Mouse (Mus musculus) embryonic facial prominence, embryonic 11.5 days (tissue): ENCODE measurements around the gene Kdsr. TPM values are rescaled to one million over a fixed set of nuclear protein-coding genes. Genes with fewer than 3 reads are reported as not detected.

Source experiments
- ATAC-seq: fragments of 200-750 bp; cut with Nextera tagmentation; replicated peaks from 2 replicates; pipeline ENCODE4 v1.8.0; 2017; ENCODE audit warnings: low read depth; ENCODE audit not compliant: insufficient number of reproducible peaks, low FRiP score, low TSS enrichment
- DNase-seq: peaks from one replicate; pipeline ENCODE4 v3.0.0-alpha.2; 2015; ENCODE audit warnings: low spot score
- H3K27ac ChIP-seq: fragments of 300-500 bp; sonication (generic); replicated peaks from 2 replicates; pipeline ENCODE4 v1.5.1; 2014; ENCODE audit warnings: mild to moderate bottlenecking, low read depth, low read length, control low read depth
- H3K27me3 ChIP-seq: fragments of 300-500 bp; sonication (generic); 2 replicates; pipeline ENCODE4 v1.6.1; 2014; ENCODE audit warnings: mild to moderate bottlenecking, low read length, moderate library complexity, mixed read lengths; ENCODE audit not compliant: control insufficient read depth, insufficient read depth
- H3K36me3 ChIP-seq: fragments of 300-500 bp; sonication (generic); replicated peaks from 2 replicates; pipeline ENCODE4 v1.6.1; 2014; ENCODE audit warnings: low read depth, mild to moderate bottlenecking, low read length, moderate library complexity, mixed read lengths; ENCODE audit not compliant: control insufficient read depth, insufficient read depth
- H3K4me1 ChIP-seq: fragments of 300-500 bp; sonication (generic); 2 replicates; pipeline ENCODE4 v1.6.1; 2014; ENCODE audit warnings: low read length, mixed read lengths; ENCODE audit not compliant: control insufficient read depth, insufficient read depth
- H3K4me2 ChIP-seq: fragments of 300-500 bp; sonication (generic); 2 replicates; pipeline ENCODE4 v1.6.1; 2014; ENCODE audit warnings: low read depth, mild to moderate bottlenecking, control low read depth, low read length, moderate library complexity
- H3K4me3 ChIP-seq: fragments of 300-500 bp; sonication (generic); 2 replicates; pipeline ENCODE4 v1.5.1; 2014; ENCODE audit warnings: low read depth, low read length, control low read depth
- H3K9ac ChIP-seq: fragments of 300-500 bp; sonication (generic); replicated peaks from 2 replicates; pipeline ENCODE4 v1.6.1; 2014; ENCODE audit warnings: mild to moderate bottlenecking, control low read depth, low read length
- H3K9me3 ChIP-seq: fragments of 300-500 bp; sonication (generic); replicated peaks from 2 replicates; pipeline ENCODE4 v1.6.1; 2016; ENCODE audit warnings: mild to moderate bottlenecking, low read length, inconsistent platforms, mixed read lengths; ENCODE audit not compliant: control insufficient read depth
- WGBS: fragments of 180-500 bp; shearing (Covaris S2); extraction: QIAGEN DNeasy Blood & Tissue Kit; methylation state at CpG from one replicate; pipeline ENCODE4 v1.1.7; 2014; 5-methylcytosine and 5-hydroxymethylcytosine counted together
- polyA plus RNA-seq: library from polyadenylated mRNA; unstranded; fragments of >200 nt; fragmentation: Nextera tagmentation; extraction: Ambion mirVana; gene quantifications from 2 replicates; pipeline ENCODE4 v1.2.1, GENCODE M21; 2014

The Kdsr gene
- polyA plus RNA-seq, 1 experiment from 2014 or later: 12.1 TPM

DNA sequence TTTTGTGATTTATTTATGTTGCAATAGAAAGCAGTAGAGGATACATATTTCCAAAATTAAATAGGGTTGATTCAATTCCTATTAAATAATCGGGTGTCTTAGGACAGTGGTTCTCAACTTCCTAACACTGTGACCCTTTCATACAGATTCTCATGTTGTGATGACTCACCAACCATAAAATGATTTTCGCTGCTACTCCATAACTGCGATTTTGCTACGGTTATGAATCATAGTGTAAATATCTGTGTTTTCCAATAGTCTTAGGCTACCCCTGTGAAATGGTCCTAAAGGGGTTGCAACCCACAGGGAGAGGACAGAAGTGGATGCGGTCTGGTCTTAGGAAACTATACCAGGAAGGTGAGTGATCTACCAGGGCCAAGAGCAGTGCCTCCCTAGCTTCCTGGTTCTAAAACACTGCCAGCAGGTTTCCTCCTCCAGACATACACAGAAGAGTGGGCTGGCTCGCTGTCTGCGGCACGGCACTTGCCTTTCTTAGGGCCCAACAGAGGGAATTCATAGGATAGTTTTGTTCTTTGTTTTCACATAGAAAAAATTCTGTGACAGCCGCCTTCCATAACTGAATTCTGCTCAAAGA is 58.9 kb downstream of the Kdsr start:
- Histone ChIP-seq H3K9me3 (no peaks in the 10 kb centered on the region), H3K4me2 (no peak overlapping the region), H3K27me3 (no peaks in the 10 kb centered on the region), H3K9ac (no peak overlapping the region), H3K27ac (no peak overlapping the region), H3K4me3 (no peak overlapping the region), H3K4me1 (no peaks in the 10 kb centered on the region), H3K36me3 (no peaks in the 10 kb centered on the region)
- ATAC-seq (no peak), DNase-seq (no peak)
- 92% methylated on average over 9 of the region's 9 CpGs for WGBS

DNA sequence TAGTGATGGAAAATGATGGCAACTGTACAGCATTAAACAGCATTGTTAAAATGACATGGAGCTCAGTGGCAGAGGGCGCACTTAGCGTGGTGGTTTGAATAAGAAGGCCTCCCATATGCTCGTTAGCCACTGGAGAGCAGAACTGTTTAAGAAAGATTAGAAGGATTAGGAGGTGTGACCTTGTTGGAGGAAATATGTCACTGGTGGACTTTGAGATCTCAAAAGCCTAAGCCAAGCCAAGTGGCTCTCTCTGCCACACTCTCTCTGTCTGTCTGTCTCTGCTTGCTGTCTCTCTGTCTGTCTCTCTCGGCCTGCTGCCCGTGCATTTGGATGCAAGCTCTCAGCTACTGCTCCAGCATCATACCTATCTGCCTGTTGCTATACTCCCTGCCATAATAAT is 63.1 kb downstream of the Kdsr start:
- DNase-seq: no peak
- H3K36me3 ChIP-seq: no peaks in the 10 kb centered on the region
- H3K4me1 ChIP-seq: no peaks in the 10 kb centered on the region
- ATAC-seq: no peak
- no peak overlapping the region for H3K27ac ChIP-seq
- no peaks in the 10 kb centered on the region for H3K9me3 ChIP-seq
- H3K4me3 ChIP-seq: no peak overlapping the region
- 83% methylated on average over 5 of the region's 5 CpGs for WGBS
- H3K4me2 ChIP-seq: no peak overlapping the region
- H3K27me3 ChIP-seq: no peaks in the 10 kb centered on the region
- no peak overlapping the region for H3K9ac ChIP-seq

- DNase-seq: no peak
- Histone ChIP-seq H3K36me3 (no peaks in the 10 kb centered on the region), H3K9me3 (no peaks in the 10 kb centered on the region), H3K27ac (no peak overlapping the region), H3K27me3 (no peaks in the 10 kb centered on the region), H3K4me1 (no peaks in the 10 kb centered on the region), H3K4me3 (no peak overlapping the region), H3K4me2 (no peak overlapping the region), H3K9ac (no peak overlapping the region)
- 81% methylated on average over 4 of the region's 4 CpGs for WGBS
- no peak for ATAC-seq
Observed at GRCm38 (mm10) chr1:106695649-106696048, 63.9 kb downstream of the Kdsr start.

DNA sequence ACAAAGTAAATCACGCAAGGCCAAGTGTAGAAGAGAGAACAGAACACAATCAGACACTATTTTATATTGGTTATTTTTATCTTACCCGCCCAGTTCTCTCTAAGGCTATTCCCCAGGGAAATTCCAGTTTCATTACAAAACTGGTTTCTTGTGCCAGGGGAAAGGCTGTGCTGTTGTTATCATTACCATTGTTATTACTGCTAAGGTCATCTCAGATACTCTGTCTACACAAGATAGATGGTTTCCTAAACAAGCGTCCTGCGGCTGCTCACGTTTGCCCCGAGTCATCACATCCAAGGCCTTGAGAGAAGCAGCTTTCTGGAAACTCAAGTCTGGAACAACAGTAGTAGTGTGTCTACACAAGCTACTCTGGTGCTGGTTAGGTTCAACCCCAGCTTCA is 65.2 kb downstream of the Kdsr start:
- DNase-seq: no peak
- Histone ChIP-seq H3K4me3 (no peak overlapping the region), H3K27ac (no peak overlapping the region), H3K4me2 (no peak overlapping the region), H3K4me1 (no peaks in the 10 kb centered on the region), H3K36me3 (no peaks in the 10 kb centered on the region), H3K27me3 (no peaks in the 10 kb centered on the region), H3K9me3 (no peaks in the 10 kb centered on the region), H3K9ac (no peak overlapping the region)
- 88% methylated on average over 6 of the region's 6 CpGs for WGBS
- ATAC-seq: no peak

GRCm38 (mm10) chr1:106692599-106692998 is 66.9 kb downstream of the Kdsr start:
- Histone ChIP-seq H3K4me3 (no peak overlapping the region), H3K27me3 (no peaks in the 10 kb centered on the region), H3K4me1 (no peaks in the 10 kb centered on the region), H3K9ac (no peak overlapping the region), H3K9me3 (no peaks in the 10 kb centered on the region), H3K36me3 (no peaks in the 10 kb centered on the region), H3K4me2 (no peak overlapping the region), H3K27ac (no peak overlapping the region)
- no peak for DNase-seq
- no peak for ATAC-seq

DNA sequence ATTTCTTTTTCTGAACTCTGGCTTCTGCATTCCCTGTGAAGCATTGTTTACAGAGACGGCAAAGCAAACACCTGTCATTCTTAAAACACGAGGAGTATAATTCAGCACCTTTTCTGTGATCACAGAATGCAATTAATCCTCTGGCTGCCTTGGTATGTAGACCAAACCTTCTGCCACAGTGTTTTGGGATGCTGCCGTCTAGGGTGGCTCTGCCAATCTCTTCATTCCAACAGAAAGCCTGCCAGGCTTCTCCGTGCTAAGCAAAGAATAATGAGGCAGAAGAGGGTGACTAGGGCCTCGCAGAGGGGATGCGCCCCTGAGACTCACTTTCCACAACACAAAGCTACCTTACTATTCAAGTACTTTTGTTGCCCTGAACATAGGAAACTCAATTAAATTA is 68.6 kb downstream of the Kdsr start:
- no peak overlapping the region for H3K9ac ChIP-seq
- ATAC-seq (no peak), DNase-seq (no peak)
- H3K9me3 ChIP-seq: no peaks in the 10 kb centered on the region
- H3K27ac ChIP-seq: no peak overlapping the region
- H3K4me1 ChIP-seq: no peaks in the 10 kb centered on the region
- no peak overlapping the region for H3K4me3 ChIP-seq
- H3K27me3 ChIP-seq: no peaks in the 10 kb centered on the region
- H3K36me3 ChIP-seq: no peaks in the 10 kb centered on the region
- 85% methylated on average over 6 of the region's 6 CpGs for WGBS
- no peak overlapping the region for H3K4me2 ChIP-seq

- no peaks in the 10 kb centered on the region for H3K36me3 ChIP-seq
- H3K4me3 ChIP-seq: no peak overlapping the region
- no peaks in the 10 kb centered on the region for H3K9me3 ChIP-seq
- H3K4me1 ChIP-seq: no peaks in the 10 kb centered on the region
- H3K27me3 ChIP-seq: no peaks in the 10 kb centered on the region
- DNase-seq (no peak), ATAC-seq (no peak)
- no peak overlapping the region for H3K27ac ChIP-seq
- no peak overlapping the region for H3K4me2 ChIP-seq
- H3K9ac ChIP-seq: no peak overlapping the region
- WGBS: 85% methylated on average over 5 of the region's 5 CpGs
Observed at GRCm38 (mm10) chr1:106688161-106688516, 71.4 kb downstream of the Kdsr start.

DNA sequence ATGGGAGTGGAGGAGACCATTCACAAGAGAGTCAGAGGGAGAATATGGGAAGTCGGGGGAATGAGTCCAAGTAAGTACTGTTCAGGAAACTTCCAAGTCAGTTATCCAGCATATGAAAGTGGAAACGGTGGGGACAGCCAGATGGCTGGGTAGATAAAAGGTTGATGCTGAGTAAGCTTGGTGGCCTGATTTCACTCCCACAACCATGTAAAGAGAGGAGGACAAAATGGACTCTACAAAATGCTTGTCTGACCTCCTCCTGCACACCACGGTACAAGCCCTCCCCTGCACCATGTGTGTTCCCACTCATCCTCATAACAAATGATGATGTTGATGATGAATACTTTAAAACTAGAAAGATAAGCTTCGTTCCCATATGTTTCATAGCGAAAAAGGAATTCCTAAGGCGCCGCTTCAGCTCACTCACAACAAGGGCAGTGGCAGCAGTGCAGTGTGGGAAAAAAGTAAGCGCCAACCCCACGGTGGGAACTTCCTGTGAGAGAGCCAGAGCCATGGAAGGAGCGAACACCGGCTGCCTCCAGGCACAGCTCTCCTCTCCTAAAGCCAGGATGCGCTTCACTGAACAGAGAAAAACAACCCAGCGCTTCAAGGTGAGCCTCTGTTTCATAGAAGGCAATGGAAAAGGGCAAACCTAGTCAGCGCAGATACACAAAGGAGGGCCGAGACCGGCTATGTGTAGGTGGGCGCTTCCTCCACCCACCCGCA is 71.9 kb downstream of the Kdsr start:
- Histone ChIP-seq H3K9me3 (no peaks in the 10 kb centered on the region), H3K4me2 (no peak overlapping the region), H3K27ac (no peak overlapping the region), H3K36me3 (no peaks in the 10 kb centered on the region), H3K9ac (no peak overlapping the region), H3K4me1 (no peaks in the 10 kb centered on the region), H3K27me3 (no peaks in the 10 kb centered on the region), H3K4me3 (no peak overlapping the region)
- ATAC-seq (no peak), DNase-seq (no peak)
- WGBS: 85% methylated on average over 18 of the region's 18 CpGs
